Mouse (Mus musculus) thymus, adult 2 months (tissue): ENCODE measurements around the gene Gdf3. TPM values are rescaled to one million over a fixed set of nuclear protein-coding genes. Genes with fewer than 3 reads are reported as not detected.

Experiments used
- DNase-seq: peaks from one replicate; pipeline ENCODE4 v3.0.0; 2021
- H3K27ac ChIP-seq: fragments of 200-500 bp; 2 replicates; pipeline ENCODE4 v1.5.1; 2012; ENCODE audit warnings: low read length, control low read depth; ENCODE audit not compliant: control insufficient read depth, insufficient read depth
- H3K27me3 ChIP-seq: fragments of 200-500 bp; 2 replicates; pipeline ENCODE4 v1.6.1; 2012; ENCODE audit warnings: mild to moderate bottlenecking, low read length, moderate library complexity, mixed read lengths; ENCODE audit not compliant: control insufficient read depth, insufficient read depth
- H3K36me3 ChIP-seq: fragments of 200-500 bp; 2 replicates; pipeline ENCODE4 v1.6.1; 2012; ENCODE audit warnings: mild to moderate bottlenecking, low read length, moderate library complexity; ENCODE audit not compliant: control insufficient read depth, insufficient read depth
- H3K4me1 ChIP-seq: fragments of 200-500 bp; replicated peaks from 2 replicates; pipeline ENCODE4 v1.6.1; 2012; ENCODE audit warnings: low read length; ENCODE audit not compliant: control insufficient read depth, insufficient read depth
- H3K4me3 ChIP-seq: fragments of 200-500 bp; 2 replicates; pipeline ENCODE4 v1.5.1; 2012; ENCODE audit warnings: mild to moderate bottlenecking, low read length, control low read depth, moderate library complexity; ENCODE audit not compliant: control insufficient read depth, insufficient read depth
- CTCF ChIP-seq: fragments of 200-500 bp; IDR thresholded peaks from 2 replicates; pipeline ENCODE4 v1.5.1; 2012; ENCODE audit warnings: mild to moderate bottlenecking, control low read depth, low read length, moderate library complexity, borderline replicate concordance; ENCODE audit not compliant: control insufficient read depth, poor library complexity, insufficient read depth; ENCODE audit errors: extremely low read depth
- POLR2A ChIP-seq: fragments of 200-500 bp; IDR thresholded peaks from 2 replicates; pipeline ENCODE4 v1.6.1; 2012; ENCODE audit warnings: mild to moderate bottlenecking, low read length, control low read depth, moderate library complexity; ENCODE audit not compliant: control insufficient read depth, poor library complexity, insufficient read depth; ENCODE audit errors: extremely low read depth
- WGBS: fragments of 180-500 bp; shearing (Covaris S2); methylation state at CpG from one replicate; pipeline ENCODE4 v1.1.7; 2018; 5-methylcytosine and 5-hydroxymethylcytosine counted together
- polyA plus RNA-seq: library from polyadenylated mRNA; depleted of rRNA; stranded (reverse); fragments of >200 nt; gene quantifications from 2 replicates; pipeline ENCODE4 v1.2.3, GENCODE M21; 2012; rRNA removed

Gdf3 gene
- polyA plus RNA-seq, 1 experiment = 0.53 TPM

DNA sequence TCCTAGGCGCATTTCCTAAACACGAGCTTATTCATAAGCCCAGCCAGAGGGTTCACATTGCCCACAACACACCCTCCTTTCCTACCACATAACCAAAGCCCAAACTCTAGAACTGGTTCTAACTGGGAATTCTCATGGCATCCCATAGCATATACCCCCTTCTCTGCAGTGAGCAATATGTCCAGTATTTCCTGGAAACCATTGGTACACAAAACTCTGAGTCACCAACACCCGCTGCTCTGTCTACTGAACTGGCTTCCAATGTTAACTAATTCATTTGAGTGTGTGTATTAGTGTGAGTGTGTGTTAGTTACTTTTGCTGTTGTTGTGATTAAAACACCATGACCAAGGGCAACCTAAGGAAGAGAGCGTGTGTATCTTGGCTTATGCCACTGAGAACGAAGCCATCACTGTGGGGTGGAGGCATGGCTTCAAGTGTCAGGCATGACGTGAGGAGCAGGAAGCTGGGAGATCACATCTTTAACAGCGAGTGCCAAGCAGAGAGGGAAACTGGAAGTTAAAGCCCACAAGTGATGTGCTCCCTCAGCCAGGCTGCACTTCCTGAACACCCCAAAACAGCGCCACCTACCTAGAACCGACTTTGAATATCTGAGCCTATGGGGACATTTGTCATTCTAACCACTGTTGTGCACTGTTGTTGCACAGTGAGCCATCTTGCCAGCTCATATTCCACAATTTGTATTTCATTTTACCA is 44.7 kb downstream of the Gdf3 start:
- no peaks in the 10 kb centered on the region for H3K27me3 ChIP-seq
- no peaks in the 10 kb centered on the region for H3K4me1 ChIP-seq
- WGBS = 85% methylated on average over 9 of the region's 9 CpGs
- TF ChIP-seq POLR2A = no peak
- TF ChIP-seq CTCF = no peak
- no peak for DNase-seq
- no peaks in the 10 kb centered on the region for H3K36me3 ChIP-seq
- no peak overlapping the region for H3K27ac ChIP-seq
- H3K4me3 ChIP-seq = no peak overlapping the region

DNA sequence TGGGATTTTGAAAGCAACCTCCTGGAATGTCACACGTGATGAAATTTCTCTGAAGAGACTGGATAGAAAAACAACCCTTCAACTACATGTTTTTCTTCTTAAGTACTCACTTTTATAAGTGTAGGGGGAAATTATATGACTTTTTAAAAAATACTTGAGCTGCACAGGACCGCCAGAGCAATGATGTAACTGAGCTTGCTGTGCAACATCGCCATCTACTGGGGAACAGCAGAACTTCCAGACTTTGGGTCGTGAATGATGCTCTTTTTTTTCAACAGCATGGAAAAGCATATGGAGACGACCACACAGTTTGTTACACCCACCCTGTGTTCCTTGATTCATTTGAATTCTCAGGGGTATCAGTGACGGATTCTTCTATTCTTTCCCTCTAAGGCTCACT is 47.4 kb downstream of the Gdf3 start:
- 4% methylated on average over 6 of the region's 6 CpGs for WGBS
- Histone ChIP-seq H3K4me1 (no peaks in the 10 kb centered on the region), H3K27me3 (no peaks in the 10 kb centered on the region), H3K36me3 (no peaks in the 10 kb centered on the region), H3K4me3 (no peak overlapping the region), H3K27ac (no peak overlapping the region)
- DNase-seq = peak; percentile 50
- TF ChIP-seq CTCF = no peak
- TF ChIP-seq POLR2A = no peak

DNA sequence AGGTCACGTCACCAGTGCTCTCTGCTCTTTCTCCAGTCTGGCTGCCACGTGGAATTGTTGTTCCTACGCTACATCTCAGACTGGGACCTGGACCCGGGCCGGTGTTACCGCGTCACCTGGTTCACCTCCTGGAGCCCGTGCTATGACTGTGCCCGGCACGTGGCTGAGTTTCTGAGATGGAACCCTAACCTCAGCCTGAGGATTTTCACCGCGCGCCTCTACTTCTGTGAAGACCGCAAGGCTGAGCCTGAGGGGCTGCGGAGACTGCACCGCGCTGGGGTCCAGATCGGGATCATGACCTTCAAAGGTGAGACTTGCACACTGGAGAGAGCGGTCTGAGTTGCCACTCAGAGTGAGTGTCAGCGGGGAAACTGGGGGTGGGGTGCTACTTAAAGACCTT is 48.9 kb downstream of the Gdf3 start:
- no peak overlapping the region for H3K4me3 ChIP-seq
- H3K36me3 ChIP-seq = no peaks in the 10 kb centered on the region
- no peak overlapping the region for H3K27ac ChIP-seq
- TF ChIP-seq CTCF (no peak), POLR2A (no peak)
- H3K27me3 ChIP-seq = no peaks in the 10 kb centered on the region
- DNase-seq = no peak
- H3K4me1 ChIP-seq = no peaks in the 10 kb centered on the region
- 82% methylated on average over 20 of the region's 20 CpGs for WGBS

DNA sequence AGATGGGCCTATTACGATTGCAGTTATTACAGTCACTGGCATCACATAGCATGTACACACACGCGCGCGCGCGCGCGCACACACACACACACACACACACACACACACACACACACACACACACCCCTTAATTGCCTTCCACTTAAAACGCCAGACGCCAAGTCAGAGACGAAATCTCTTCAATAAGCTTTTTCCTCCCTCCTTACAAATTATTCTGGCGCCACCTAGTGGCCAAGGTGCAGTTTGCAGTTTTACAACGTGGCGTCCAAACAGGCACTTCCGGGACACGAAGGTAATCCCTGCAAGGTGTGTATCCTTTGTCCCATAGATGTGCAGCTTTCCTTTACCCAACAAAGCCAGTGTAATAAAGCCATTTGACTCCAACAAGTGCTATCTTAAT is 49.5 kb downstream of the Gdf3 start:
- H3K36me3 ChIP-seq = no peaks in the 10 kb centered on the region
- peak; percentile 76 for DNase-seq
- TF ChIP-seq POLR2A (no peak), CTCF (peak; percentile 53; the same call in 1 of the 2 replicates)
- no peak overlapping the region for H3K27ac ChIP-seq
- no peak overlapping the region for H3K4me3 ChIP-seq
- H3K27me3 ChIP-seq = no peaks in the 10 kb centered on the region
- 8% methylated on average over 17 of the region's 17 CpGs for WGBS
- H3K4me1 ChIP-seq = no peaks in the 10 kb centered on the region

DNA sequence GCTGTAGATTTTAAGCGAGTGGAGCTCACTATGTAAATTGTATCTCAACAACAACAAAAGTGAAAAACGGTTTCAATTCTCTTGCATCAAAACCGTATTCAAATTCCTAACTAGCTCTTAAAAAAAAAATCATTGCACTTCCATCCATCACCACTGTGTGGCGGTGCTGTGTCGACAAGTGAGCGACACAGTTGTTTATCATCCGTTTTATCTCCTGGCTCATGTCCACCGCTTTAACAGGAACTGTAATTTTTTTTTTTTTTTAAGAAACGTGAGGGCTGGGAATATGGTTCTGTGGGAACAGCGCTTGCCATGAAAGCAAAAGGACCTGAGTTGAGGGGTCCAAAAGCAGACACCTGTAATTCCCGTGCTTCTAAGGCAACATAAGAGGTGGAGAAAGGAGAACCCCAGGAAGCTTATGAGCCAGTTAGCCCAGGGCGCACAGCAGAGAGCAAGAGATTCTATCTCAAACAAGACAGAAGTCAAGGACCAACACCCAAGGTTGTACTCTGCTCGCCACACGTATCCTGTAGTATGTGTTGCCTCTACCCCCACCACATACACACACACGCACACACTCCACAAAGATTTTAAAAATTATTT is 52.8 kb downstream of the Gdf3 start:
- Histone ChIP-seq H3K4me1 (no peaks in the 10 kb centered on the region), H3K27ac (no peak overlapping the region), H3K4me3 (no peak overlapping the region), H3K36me3 (no peaks in the 10 kb centered on the region), H3K27me3 (no peaks in the 10 kb centered on the region)
- peak; percentile 66 for DNase-seq
- TF ChIP-seq CTCF (no peak), POLR2A (no peak)
- WGBS = 19% methylated on average over 15 of the region's 15 CpGs

Other genes with a start within 250 kb of the Gdf3 start
- gene Rimklb, start 111.3 kb downstream of the Gdf3 start, polyA plus RNA-seq = 0.65 and 0.70 TPM in 2 replicates
- 17.5 and 26.2 TPM in 2 replicates for gene Mfap5, start 104.2 kb downstream of the Gdf3 start, polyA plus RNA-seq
- gene Aicda, start 56.3 kb downstream of the Gdf3 start, polyA plus RNA-seq = 0.28 and 0.42 TPM in 2 replicates
- 34.9 and 48.1 TPM in 2 replicates for gene Apobec1, start 7.6 kb downstream of the Gdf3 start, polyA plus RNA-seq
- gene Dppa3, start 16.3 kb upstream of the Gdf3 start, polyA plus RNA-seq = 0.26 TPM in 1 of 2 replicates, not detected in the other
- 0.08 TPM in 1 of 2 replicates, not detected in the other for gene Nanog, start 97.4 kb upstream of the Gdf3 start, polyA plus RNA-seq
- 11.7 and 12.8 TPM in 2 replicates for gene Slc2a3, start 191.6 kb upstream of the Gdf3 start, polyA plus RNA-seq
- 20.2 and 22.5 TPM in 2 replicates for gene Foxj2, start 209.8 kb upstream of the Gdf3 start, polyA plus RNA-seq
- gene C3ar1, start 246.1 kb upstream of the Gdf3 start, polyA plus RNA-seq = 2.4 and 4.3 TPM in 2 replicates